Mouse (Mus musculus) hindlimb bud, embryonic 11.5 days (tissue): ENCODE measurements around the gene Pak1.

ENCODE experiments used
- DNase-seq: peaks from one replicate; pipeline ENCODE4 v3.0.0-alpha.2; 2012; ENCODE audit warnings: low read depth, low spot score; ENCODE audit errors: extremely low spot score

The Pak1 gene

GRCm38 (mm10) chr7:97777191-97777590 is 11.2 kb upstream of the Pak1 start:
- no peak for DNase-seq

DNA sequence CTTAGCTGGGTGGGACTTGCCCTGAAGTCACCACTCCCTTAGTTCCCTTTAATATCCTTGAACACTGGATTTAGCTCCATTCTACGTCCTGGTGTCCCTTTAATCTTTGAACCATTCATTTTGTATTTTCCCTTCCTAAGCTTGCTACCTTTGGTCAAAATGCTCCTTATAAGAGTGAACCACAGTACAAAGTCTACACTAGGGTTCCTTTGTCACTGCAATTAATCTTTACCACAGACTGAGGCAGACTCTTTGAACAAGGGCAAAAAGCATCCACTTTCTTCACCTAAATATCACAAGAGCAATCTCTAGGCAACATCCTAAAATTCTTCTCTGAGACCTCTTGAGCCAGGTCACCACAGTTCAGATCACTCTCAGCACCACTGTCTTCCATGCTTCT is 8.1 kb upstream of the Pak1 start:
- no peak for DNase-seq

GRCm38 (mm10) chr7:97780815-97781214 is 7.5 kb upstream of the Pak1 start:
- no peak for DNase-seq

DNA sequence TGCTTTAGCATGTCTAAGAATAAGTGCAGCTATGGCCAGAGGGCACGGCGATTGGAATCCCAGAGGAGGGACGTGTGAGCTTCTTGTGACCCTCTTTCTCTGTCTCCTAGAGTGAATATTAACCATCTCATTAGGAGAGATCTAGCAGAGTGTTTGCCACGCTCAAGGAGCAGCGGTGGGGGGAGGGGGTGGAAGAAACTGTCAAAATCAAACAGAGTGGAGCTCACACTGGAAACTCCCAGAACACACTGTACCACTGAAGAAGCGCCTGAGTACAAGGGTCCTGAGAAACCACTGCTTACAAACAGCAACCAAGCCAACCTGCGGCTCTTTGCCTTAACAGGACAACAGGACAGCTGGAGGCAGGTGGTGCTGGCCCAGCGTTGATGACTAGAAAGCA is 6.8 kb upstream of the Pak1 start:
- no peak for DNase-seq

DNA sequence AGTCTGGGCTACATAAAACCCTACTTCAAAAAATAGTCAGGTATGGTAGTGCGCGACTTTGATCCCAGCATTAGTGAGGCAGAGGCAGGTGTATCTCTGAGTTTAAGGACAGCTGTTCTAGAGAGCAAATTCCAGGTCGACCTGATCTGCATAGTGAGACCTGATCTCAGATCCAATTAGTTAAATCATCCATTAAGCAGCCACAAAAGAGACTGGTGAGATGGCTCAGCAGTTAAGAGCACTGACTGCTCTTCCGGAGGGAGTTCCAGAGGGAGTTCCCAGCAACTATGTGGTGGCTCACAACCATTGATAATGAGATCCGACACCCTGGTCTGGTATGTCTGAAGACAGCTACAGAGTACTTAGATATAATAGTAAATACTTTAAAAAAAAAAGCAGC is 4.8 kb upstream of the Pak1 start:
- DNase-seq, result no peak

- no peak for DNase-seq
Measured at GRCm38 (mm10) chr7:97788669-97789483, 535 bp downstream of the Pak1 start.

DNA sequence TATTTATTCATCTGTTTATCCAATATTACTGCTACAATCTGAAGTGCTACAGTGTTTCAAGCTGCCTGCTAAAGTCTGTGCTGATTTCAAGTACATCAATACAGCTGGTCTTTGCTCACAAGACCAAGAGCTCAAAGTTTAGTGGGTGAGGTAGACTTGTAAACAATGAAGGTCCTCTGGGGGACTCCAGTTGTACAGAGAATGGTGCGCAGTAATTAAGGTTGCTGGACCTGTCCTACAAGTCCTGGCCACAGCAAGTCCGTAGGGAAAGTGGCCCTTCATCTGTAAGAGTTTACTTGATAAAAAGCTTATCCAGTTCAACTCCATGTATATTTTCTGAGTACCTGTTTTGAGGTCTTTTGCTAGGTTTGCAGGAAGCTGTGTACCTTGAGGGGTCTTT is 1.9 kb downstream of the Pak1 start:
- DNase-seq, result no peak

GRCm38 (mm10) chr7:97792324-97792723 is 4.0 kb downstream of the Pak1 start:
- no peak for DNase-seq

- no peak for DNase-seq
Measured at GRCm38 (mm10) chr7:97803116-97803515, 14.8 kb downstream of the Pak1 start.

GRCm38 (mm10) chr7:97804245-97805066 is 16.1 kb downstream of the Pak1 start:
- DNase-seq, result no peak

DNA sequence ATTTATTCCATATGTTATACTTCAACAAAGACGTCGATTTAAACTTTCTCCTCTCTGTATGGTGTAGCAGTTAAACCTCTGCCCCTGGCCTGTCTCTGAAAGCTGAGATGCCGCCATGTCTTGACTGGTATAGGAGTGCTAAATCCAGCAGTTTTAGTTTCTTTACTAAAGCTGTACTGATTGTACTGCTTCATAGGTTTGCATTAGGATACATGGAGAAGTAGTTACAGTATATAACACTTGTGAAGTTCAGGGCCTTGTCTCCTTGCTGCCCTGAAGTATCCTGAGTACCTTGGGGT is 16.7 kb downstream of the Pak1 start:
- no peak for DNase-seq

- no peak for DNase-seq
Measured at GRCm38 (mm10) chr7:97809307-97809706, 21.0 kb downstream of the Pak1 start.

DNA sequence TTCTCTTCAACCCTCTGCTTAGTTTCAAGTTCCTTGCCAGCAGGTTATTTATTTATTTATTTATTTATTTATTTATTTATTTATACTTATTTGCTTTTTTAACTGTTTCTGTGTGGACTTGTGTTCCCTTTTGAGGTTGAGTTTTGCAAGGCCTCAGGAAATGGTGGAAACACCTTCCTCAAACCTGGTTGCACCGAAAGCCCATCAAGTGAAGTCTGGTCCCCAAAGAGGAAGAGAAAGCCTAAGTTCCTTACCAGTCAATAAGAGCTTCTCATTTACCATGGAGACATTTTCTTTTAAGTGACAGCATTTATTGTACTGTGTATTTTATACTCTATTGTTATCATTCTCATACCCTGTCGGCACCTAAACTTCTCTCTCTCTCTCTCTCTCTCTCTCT is 33.5 kb downstream of the Pak1 start:
- DNase-seq, result no peak

DNA sequence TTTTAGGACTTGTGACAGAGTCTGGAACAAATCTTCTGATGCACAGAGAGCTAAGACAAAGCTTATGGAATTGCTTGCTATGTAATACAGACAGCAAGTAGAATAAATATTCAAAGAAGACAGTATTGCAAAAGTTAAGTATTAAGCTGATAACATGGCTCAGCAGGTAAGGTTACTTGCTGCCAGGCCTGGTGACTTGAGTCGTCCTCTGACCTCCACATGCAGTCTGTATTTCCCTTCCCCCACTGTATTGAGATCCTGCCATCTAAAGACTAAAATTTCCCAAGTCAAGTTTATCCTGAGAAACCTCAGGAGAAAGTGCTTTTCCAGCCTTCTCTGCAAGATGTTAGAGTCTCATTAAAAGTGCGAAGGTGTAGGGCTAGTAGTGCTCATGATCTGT is 40.8 kb downstream of the Pak1 start:
- no peak for DNase-seq

GRCm38 (mm10) chr7:97830739-97831138 is 42.4 kb downstream of the Pak1 start:
- DNase-seq, result no peak

- DNase-seq, result no peak
Measured at GRCm38 (mm10) chr7:97832987-97833386, 44.6 kb downstream of the Pak1 start.

DNA sequence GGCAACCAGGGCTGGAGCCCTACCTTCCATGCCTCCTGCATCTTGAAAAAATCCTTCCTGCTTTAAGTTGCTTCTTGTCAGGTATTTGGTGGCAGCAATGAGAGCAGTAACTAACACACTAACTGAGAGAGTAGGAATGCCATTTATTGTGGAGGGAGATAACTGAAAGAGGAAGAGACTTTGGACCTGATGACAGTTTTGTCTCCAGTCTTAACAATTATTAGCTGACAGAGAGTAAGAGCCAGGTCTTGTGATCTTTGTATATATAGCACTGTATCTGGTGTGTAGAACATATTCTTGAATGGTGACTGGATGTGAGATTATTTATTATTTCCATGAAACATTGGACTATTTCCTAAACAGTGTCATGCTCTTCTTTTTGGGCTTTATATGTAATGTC is 50.2 kb downstream of the Pak1 start:
- no peak for DNase-seq

- DNase-seq, result no peak
Measured at GRCm38 (mm10) chr7:97841311-97841710, 53.0 kb downstream of the Pak1 start.

GRCm38 (mm10) chr7:97842332-97842731 is 54.0 kb downstream of the Pak1 start:
- no peak for DNase-seq

- DNase-seq, result peak; percentile 26
Measured at GRCm38 (mm10) chr7:97842806-97843570, 54.6 kb downstream of the Pak1 start.

GRCm38 (mm10) chr7:97844419-97844818 is 56.1 kb downstream of the Pak1 start:
- no peak for DNase-seq

DNA sequence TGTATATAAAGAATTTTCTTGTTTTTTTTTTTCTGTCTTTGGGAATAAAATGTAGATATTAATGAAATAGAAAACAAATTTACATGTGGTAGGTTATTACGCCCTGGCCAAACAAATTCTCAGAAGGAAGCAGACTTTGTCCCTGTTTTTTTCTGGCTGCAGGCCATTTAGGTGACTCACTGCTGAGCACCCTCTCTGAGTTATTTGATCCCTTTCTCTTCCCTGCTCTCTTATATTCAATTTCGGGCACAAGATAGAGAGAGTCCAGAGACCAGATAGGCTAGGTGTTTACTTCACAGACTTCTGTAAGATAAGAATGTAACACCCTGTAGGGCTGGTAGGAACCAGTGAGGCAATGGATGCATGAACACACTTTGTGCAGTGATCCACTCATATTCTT is 57.2 kb downstream of the Pak1 start:
- DNase-seq, result no peak
